Mouse (Mus musculus) adrenal gland, postnatal 14 days (tissue): ENCODE measurements around the gene Igll1. TPM values are rescaled to one million over a fixed set of nuclear protein-coding genes. Genes with fewer than 3 reads are reported as not detected.
A peak's percentile ranks its signal among the peaks of the same experiment; 100 is the strongest.

Experiments used
- DNase-seq: peaks from one replicate; pipeline ENCODE4 v3.0.0; 2021; ENCODE audit warnings: mixed read lengths
- total RNA-seq: library from RNA; stranded (reverse); gene quantifications from 2 replicates; pipeline ENCODE4 v1.2.3, GENCODE M21; 2021

Gene Igll1
- total RNA-seq, 1 experiment from 2014 or later: 0.41 TPM

- no peak for DNase-seq
Observed at GRCm38 (mm10) chr16:16852411-16852810, 11.4 kb downstream of the Igll1 start.

- DNase-seq: no peak
Observed at GRCm38 (mm10) chr16:16849196-16849595, 14.6 kb downstream of the Igll1 start.

- no peak for DNase-seq
Observed at GRCm38 (mm10) chr16:16829671-16830070, 34.1 kb downstream of the Igll1 start.

- DNase-seq: peak; percentile 68
Observed at GRCm38 (mm10) chr16:16828757-16829615, 34.8 kb downstream of the Igll1 start, which contains the start of gene Spag6l. Gene Spag6l (minus strand): TSS chr16:16829456.

GRCm38 (mm10) chr16:16826223-16826622 lies 37.6 kb downstream of the Igll1 start:
- no peak for DNase-seq

GRCm38 (mm10) chr16:16825476-16825875 lies 38.3 kb downstream of the Igll1 start:
- no peak for DNase-seq

Other genes starting within 250 kb of the Igll1 start
- gene Olfr19, start 187.6 kb downstream of the Igll1 start, total RNA-seq: not detected in 2 replicates
- gene Spag6l, start 34.5 kb downstream of the Igll1 start, total RNA-seq: 0.44 and 0.53 TPM in 2 replicates
- 57.0 and 72.3 TPM in 2 replicates for gene Top3b, start 6.8 kb upstream of the Igll1 start, total RNA-seq
- 1.5 TPM in 1 of 2 replicates, not detected in the other for gene Vpreb1, start 6.9 kb upstream of the Igll1 start, total RNA-seq
- gene Ppm1f, start 32.5 kb upstream of the Igll1 start, total RNA-seq: 37.8 and 39.0 TPM in 2 replicates
- gene Mapk1, start 119.4 kb upstream of the Igll1 start, total RNA-seq: 179 and 204 TPM in 2 replicates
- gene Ypel1, start 205.7 kb upstream of the Igll1 start, total RNA-seq: 5.2 and 5.3 TPM in 2 replicates
- gene Ppil2, start 247.3 kb upstream of the Igll1 start, total RNA-seq: 84.2 and 97.6 TPM in 2 replicates